Mouse (Mus musculus) erythroblast, embryonic 14.5 days (primary cell): ENCODE data around the gene Arl6.

Experiments used
- GATA1 ChIP-seq: IDR thresholded peaks from 2 replicates; pipeline ENCODE4 v1.6.1; 2012; ENCODE audit warnings: low read length, inconsistent platforms, mixed read lengths
- TAL1 ChIP-seq: IDR thresholded peaks from 3 replicates; pipeline ENCODE4 v1.6.1; 2012; ENCODE audit warnings: low read length, inconsistent platforms, mixed read lengths

DNA sequence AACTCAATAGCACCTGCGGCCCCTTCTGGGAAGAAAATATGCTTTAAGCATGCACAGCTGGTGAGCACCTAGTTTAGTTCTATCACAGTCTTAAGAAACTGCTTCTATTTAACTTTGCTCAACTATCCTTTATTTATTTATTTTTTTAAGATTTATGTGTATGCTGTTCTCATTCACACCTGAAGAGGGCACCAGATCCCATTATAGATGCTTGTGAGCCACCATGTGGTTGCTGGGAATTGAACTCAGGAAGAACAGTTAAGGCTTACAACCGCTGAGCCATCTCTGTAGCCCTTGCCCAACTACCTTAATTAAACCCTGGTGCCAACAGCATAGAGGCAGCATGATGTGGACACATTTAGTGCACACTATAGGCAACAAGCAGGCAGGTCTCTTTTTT, 27.7 kb upstream of the Arl6 start:
- TF ChIP-seq TAL1 (no peak), GATA1 (no peak)
